ENCODE assay signal across 8 mouse cellular contexts in genomic region chr1:3121288-3121687, GRCm38 (mm10).
A peak's percentile ranks its signal among the peaks of the same experiment; 100 is the strongest.
DNase-seq lines count a peak whose midpoint lies in the region; ATAC-seq lines count a peak whose summit lies in the region.

No protein-coding gene starts in this region.

- intact Hi-C loops in heart, postnatal 14 days (cut with DNase I) = no loop called here

- peak; percentile 7 to 12 for DNase-seq in adrenal gland, postnatal 36 days
- DNase-seq in adrenal gland, adult 2 months = no peak
- DNase-seq in layer of hippocampus, adult 18-20 months (ENCODE audit: low spot score in 2 of 2) = peak; percentile 29 to 57
- no peak for DNase-seq in layer of hippocampus, adult 9-11 months
- peak; percentile 54 to 76 for DNase-seq in heart, postnatal 14 days
- peak; percentile 71 for DNase-seq in right cerebral cortex, postnatal 14 days
- no peak for DNase-seq in spleen, adult 12 weeks (ENCODE audit: low spot score)

- no peak for ATAC-seq in granulocyte monocyte progenitor cell, adult 5-6 weeks (replicated peaks; ENCODE audit: poor library complexity, severe bottlenecking)

Comparison
In these comparisons a context has a peak if more than half of its experiments do, and no peak if none do; other contexts are left out.
1. DNase-seq: peak in adrenal gland, postnatal 36 days (2 of 2), layer of hippocampus, adult 18-20 months (2 of 2), heart, postnatal 14 days (2 of 2) and right cerebral cortex, postnatal 14 days (single experiment); none in adrenal gland, adult 2 months (single experiment), layer of hippocampus, adult 9-11 months (single experiment) and spleen, adult 12 weeks (single experiment).